ENCODE assay signal across 8 mouse cellular contexts in the genomic region with DNA sequence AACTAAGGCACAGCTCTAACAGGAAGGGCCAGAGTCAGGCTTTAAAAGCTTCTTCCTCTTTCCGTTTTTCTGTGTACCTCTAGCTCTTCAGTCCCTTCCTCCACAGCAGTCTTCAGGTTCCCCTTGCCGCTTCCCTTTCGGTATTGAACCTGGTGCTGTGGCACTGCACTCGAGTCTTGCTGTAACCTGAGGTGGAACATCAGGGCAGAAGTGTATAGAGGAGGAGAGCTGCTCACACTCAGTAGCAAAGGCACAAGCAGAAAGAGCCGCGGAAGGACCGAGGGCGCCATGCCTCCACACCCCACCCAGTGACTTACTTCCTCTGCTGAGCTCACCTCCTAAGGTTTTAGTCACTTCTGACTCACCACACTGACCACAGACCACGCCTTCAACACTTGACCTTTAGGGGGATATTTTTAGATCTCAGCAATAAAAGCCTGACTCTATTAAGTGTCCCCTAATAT. TPM values are rescaled to one million over a fixed set of nuclear protein-coding genes. Genes with fewer than 3 reads are reported as not detected.
DNase-seq lines count a peak whose midpoint lies in the region; ATAC-seq lines count a peak whose summit lies in the region.

TSS of gene Cdk14 (minus strand) at position 321 of the 464 bp plus-strand sequence.

- peak; percentile 2 to 3 for DNase-seq in kidney, postnatal 36 days
- no peak for DNase-seq in kidney, adult 8-10 months
- DNase-seq in heart, postnatal 10 days, result peak; percentile 25 to 29
- peak; percentile 6 for DNase-seq in thymus, postnatal 4 days
- no peak for DNase-seq in right cerebral cortex, postnatal 14 days

- no peak within 1 kb of the TSS for H3K4me2 ChIP-seq in limb, embryonic 12.5 days
- H3K4me2 ChIP-seq in midbrain, embryonic 12.5 days (replicated peaks), result no peak within 1 kb of the TSS

- no peaks in the 10 kb centered on the region for H3K36me3 ChIP-seq in limb, embryonic 12.5 days
- no peaks in the 10 kb centered on the region for H3K36me3 ChIP-seq in midbrain, embryonic 12.5 days

- ATAC-seq in limb, embryonic 12.5 days (ENCODE audit: insufficient number of reproducible peaks, insufficient read depth, low FRiP score, low TSS enrichment, low read depth), result no peak
- no peak for ATAC-seq in midbrain, embryonic 12.5 days (ENCODE audit: low FRiP score, low read depth)

- H3K9ac ChIP-seq in limb, embryonic 12.5 days (replicated peaks), result no peak within 1 kb of the TSS
- no peak within 1 kb of the TSS for H3K9ac ChIP-seq in midbrain, embryonic 12.5 days (replicated peaks)

- H3K27me3 ChIP-seq in limb, embryonic 12.5 days, result no peaks in the 10 kb centered on the region
- H3K27me3 ChIP-seq in midbrain, embryonic 12.5 days, result no peaks in the 10 kb centered on the region

- H3K4me1 ChIP-seq in brown adipose tissue, adult 24 weeks (ENCODE audit: control insufficient read depth, insufficient read depth, insufficient read length, low read length), result no peaks in the 10 kb centered on the region
- H3K4me1 ChIP-seq in limb, embryonic 12.5 days (replicated peaks), result no peaks in the 10 kb centered on the region
- H3K4me1 ChIP-seq in midbrain, embryonic 12.5 days, result no peaks in the 10 kb centered on the region

- H3K9me3 ChIP-seq in limb, embryonic 12.5 days, result 0 out of 2 replicates have a peak, but pooled peaks cover 5% of the 10 kb centered on the region
- H3K9me3 ChIP-seq in midbrain, embryonic 12.5 days, result no peaks in the 10 kb centered on the region

- H3K27ac ChIP-seq in brown adipose tissue, adult 24 weeks (replicated peaks; ENCODE audit: low read depth, low read length), result peak within 1 kb of the TSS; percentile 76
- no peak within 1 kb of the TSS for H3K27ac ChIP-seq in limb, embryonic 12.5 days
- no peak within 1 kb of the TSS for H3K27ac ChIP-seq in midbrain, embryonic 12.5 days (replicated peaks)

- intact Hi-C loops in heart, postnatal 10 days (cut with DNase I), result no loop called here

- WGBS in limb, embryonic 12.5 days, result 90% methylated on average over 9 of the region's 9 CpGs
- WGBS in midbrain, embryonic 12.5 days, result 90% methylated on average over 9 of the region's 9 CpGs

- H3K4me3 ChIP-seq in brown adipose tissue, adult 24 weeks (ENCODE audit: insufficient read depth, low read depth, low read length), result peak within 1 kb of the TSS; percentile 35
- H3K4me3 ChIP-seq in limb, embryonic 12.5 days (replicated peaks), result no peak within 1 kb of the TSS
- no peak within 1 kb of the TSS for H3K4me3 ChIP-seq in midbrain, embryonic 12.5 days

RNA-seq across cellular contexts. Expression of gene Cdk14, which starts in this region (rescaled TPM):
- polyA plus RNA-seq in brown adipose tissue, adult 24 weeks (2012; ENCODE audit: insufficient read depth, insufficient read length, missing spikeins), result 9.9 and 10.1 TPM in 2 replicates
- 10 to 100 TPM; 20.1 to 22.2 TPM for total RNA-seq in heart, postnatal 10 days (2021)
- 25.7 and 27.6 TPM in 2 replicates for polyA plus RNA-seq in limb, embryonic 12.5 days (2016; fragmentation: Nextera tagmentation; extraction: Ambion mirVana)
- 33.5 and 38.1 TPM in 2 replicates for polyA plus RNA-seq in midbrain, embryonic 12.5 days (2016; fragmentation: Nextera tagmentation; extraction: Ambion mirVana)

Comparison
In these comparisons a context has a peak if more than half of its experiments do, and no peak if none do; other contexts are left out.
1. DNase-seq: peak in kidney, postnatal 36 days (2 of 2), heart, postnatal 10 days (2 of 2) and thymus, postnatal 4 days (single experiment); none in kidney, adult 8-10 months (0 of 2) and right cerebral cortex, postnatal 14 days (single experiment).